8 mouse cellular contexts compared by ENCODE assay signal in the genomic region with DNA sequence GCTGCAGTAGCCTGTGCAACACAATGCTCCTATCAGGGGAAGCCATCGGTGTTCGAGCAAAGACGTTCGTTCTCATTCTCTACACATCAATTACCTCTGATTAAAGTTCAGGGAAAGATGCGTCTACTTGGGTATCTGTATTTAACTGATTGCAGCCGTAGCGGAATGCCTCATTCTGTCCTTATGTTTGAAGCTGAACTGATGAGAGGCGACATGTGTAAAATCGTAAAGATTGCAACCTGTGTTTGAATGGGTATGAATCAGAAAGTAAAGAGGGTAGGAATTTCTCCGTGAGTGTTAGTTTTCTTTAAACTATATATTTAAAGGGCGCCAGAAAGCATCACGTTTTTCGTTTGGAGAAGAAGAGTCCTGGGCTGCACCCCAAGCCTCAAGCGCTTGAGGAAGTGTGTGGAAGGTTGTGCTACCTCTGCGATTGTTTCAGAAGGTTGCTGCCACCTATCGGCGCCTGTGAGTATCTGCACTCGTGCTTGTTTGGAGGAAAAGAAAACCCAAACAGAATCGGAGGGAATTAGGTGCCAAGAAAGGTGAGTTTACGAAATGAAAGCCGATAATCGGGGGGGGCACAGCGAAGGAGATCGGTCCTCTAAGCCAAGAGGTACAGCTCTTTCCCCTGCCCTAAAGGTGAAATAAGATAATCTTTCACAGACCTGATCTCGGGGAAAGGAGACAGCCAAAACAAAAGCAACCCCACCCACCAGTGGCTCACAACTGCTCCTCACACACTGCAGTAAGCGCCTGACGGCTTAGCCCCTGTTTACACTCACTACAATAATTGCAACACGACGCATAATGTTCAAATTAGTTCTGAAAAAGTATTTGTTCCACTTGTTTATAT.
DNase-seq lines count a peak whose midpoint lies in the region; ATAC-seq lines count a peak whose summit lies in the region.

No protein-coding gene starts in this region.

- H3K9me3 ChIP-seq in forebrain, embryonic 14.5 days (replicated peaks; ENCODE audit: control insufficient read depth, low read length) = no peaks in the 10 kb centered on the region
- no peaks in the 10 kb centered on the region for H3K9me3 ChIP-seq in hindbrain, embryonic 11.5 days (ENCODE audit: control insufficient read depth, low read length)
- no peaks in the 10 kb centered on the region for H3K9me3 ChIP-seq in lung, embryonic 15.5 days

- peak; percentile 28 for DNase-seq in MN1 (ENCODE audit: low spot score)
- peak; percentile 90 for DNase-seq in forebrain, embryonic 14.5 days (ENCODE audit: low spot score)
- DNase-seq in hindbrain, embryonic 11.5 days (ENCODE audit: low spot score) = peak; percentile 82
- peak; percentile 48 for DNase-seq in layer of hippocampus, adult 9-10 months (ENCODE audit: low spot score)
- peak; percentile 15 for DNase-seq in ovary, adult 18-20 months (ENCODE audit: low spot score)
- DNase-seq in thymus, postnatal 14 days = peak; percentile 58

- 29% methylated on average over 29 of the region's 29 CpGs for WGBS in forebrain, embryonic 14.5 days
- WGBS in hindbrain, embryonic 11.5 days = 37% methylated on average over 29 of the region's 29 CpGs
- 26% methylated on average over 29 of the region's 29 CpGs for WGBS in lung, embryonic 15.5 days

- no peak overlapping the region for H3K27ac ChIP-seq in forebrain, embryonic 14.5 days (ENCODE audit: low read depth, low read length)
- H3K27ac ChIP-seq in hindbrain, embryonic 11.5 days (ENCODE audit: low read depth, low read length) = no peak overlapping the region
- H3K27ac ChIP-seq in lung, embryonic 15.5 days = no peak overlapping the region

- peak overlapping the region; percentile 33 for H3K4me3 ChIP-seq in forebrain, embryonic 14.5 days (ENCODE audit: low read depth, low read length)
- peak overlapping the region; percentile 29 for H3K4me3 ChIP-seq in hindbrain, embryonic 11.5 days (ENCODE audit: low read depth, low read length)
- peak overlapping the region; percentile 48 for H3K4me3 ChIP-seq in lung, embryonic 15.5 days

- H3K9ac ChIP-seq in forebrain, embryonic 14.5 days (ENCODE audit: low read length) = peak overlapping the region; percentile 56
- peak overlapping the region; percentile 56 for H3K9ac ChIP-seq in hindbrain, embryonic 11.5 days (ENCODE audit: low read depth, low read length)
- H3K9ac ChIP-seq in lung, embryonic 15.5 days = peak overlapping the region; percentile 56

- no peaks in the 10 kb centered on the region for H3K4me1 ChIP-seq in forebrain, embryonic 14.5 days (ENCODE audit: control insufficient read depth, insufficient read depth, low read length)
- no peaks in the 10 kb centered on the region for H3K4me1 ChIP-seq in hindbrain, embryonic 11.5 days (replicated peaks; ENCODE audit: control insufficient read depth, insufficient read depth, low read length)
- H3K4me1 ChIP-seq in lung, embryonic 15.5 days = no peaks in the 10 kb centered on the region

- no peaks in the 10 kb centered on the region for H3K27me3 ChIP-seq in forebrain, embryonic 14.5 days (replicated peaks; ENCODE audit: control insufficient read depth, insufficient read depth, low read length)
- no peaks in the 10 kb centered on the region for H3K27me3 ChIP-seq in hindbrain, embryonic 11.5 days (ENCODE audit: control insufficient read depth, insufficient read depth, low read length)
- no peaks in the 10 kb centered on the region for H3K27me3 ChIP-seq in lung, embryonic 15.5 days

- H3K4me2 ChIP-seq in forebrain, embryonic 14.5 days (ENCODE audit: low read length) = peak overlapping the region; percentile 49
- H3K4me2 ChIP-seq in hindbrain, embryonic 11.5 days (replicated peaks; ENCODE audit: low read depth, low read length) = peak overlapping the region; percentile 40
- H3K4me2 ChIP-seq in lung, embryonic 15.5 days = peak overlapping the region; percentile 51

- H3K36me3 ChIP-seq in forebrain, embryonic 14.5 days (ENCODE audit: control insufficient read depth, insufficient read depth, low read length) = no peaks in the 10 kb centered on the region
- H3K36me3 ChIP-seq in hindbrain, embryonic 11.5 days (ENCODE audit: control insufficient read depth, insufficient read depth, low read length) = no peaks in the 10 kb centered on the region
- H3K36me3 ChIP-seq in lung, embryonic 15.5 days = no peaks in the 10 kb centered on the region

- ATAC-seq in cerebellum, adult (ENCODE audit: insufficient number of reproducible peaks, low FRiP score, low TSS enrichment) = peak; percentile 84
- peak; percentile 79 for ATAC-seq in forebrain, embryonic 14.5 days
- peak; percentile 82 for ATAC-seq in hindbrain, embryonic 11.5 days (ENCODE audit: low FRiP score)
- ATAC-seq in lung, embryonic 15.5 days (ENCODE audit: borderline replicate concordance, extremely low read depth, low FRiP score, low TSS enrichment) = peak; percentile 70

Comparison
In these comparisons a context has a peak if more than half of its experiments do, and no peak if none do; other contexts are left out.
1. DNase-seq: peak in every context shown above with its lines; median percentile 90 in forebrain, embryonic 14.5 days; 82 in hindbrain, embryonic 11.5 days; 58 in thymus, postnatal 14 days; 48 in layer of hippocampus, adult 9-10 months; 28 in MN1; 15 in ovary, adult 18-20 months.